Mouse (Mus musculus) CH12.LX (cell line): ENCODE data around the gene Smpd3. TPM values are rescaled to one million over a fixed set of nuclear protein-coding genes. Genes with fewer than 3 reads are reported as not detected.

Experiments used
- DNase-seq: peaks from one replicate; pipeline ENCODE4 v3.0.0-alpha.2; 2013; ENCODE audit errors: extremely low read depth
- H3K27ac ChIP-seq: 2 replicates; pipeline ENCODE4 v1.5.1; 2012; ENCODE audit warnings: low read depth, mild to moderate bottlenecking, control low read depth, moderate library complexity; ENCODE audit not compliant: insufficient read depth
- H3K27me3 ChIP-seq: replicated peaks from 2 replicates; pipeline ENCODE3; 2012; ENCODE audit warnings: inconsistent platforms
- H3K36me3 ChIP-seq, 2 experiments: replicated peaks in 1 of 2; 2 replicates each; pipeline versions ENCODE3 to v1.6.1; 2012; ENCODE audit warnings: inconsistent platforms in 1 of 2, low read length in 1 of 2, mild to moderate bottlenecking in 1 of 2, mixed read lengths in 1 of 2, moderate library complexity in 1 of 2; ENCODE audit not compliant: control insufficient read depth in 1 of 2, insufficient read depth in 1 of 2
- H3K4me1 ChIP-seq, 2 experiments: 2 replicates each; pipeline ENCODE4 v1.6.1; 2012; ENCODE audit warnings: inconsistent platforms in 1 of 2, moderate library complexity in 1 of 2; ENCODE audit not compliant: insufficient read depth in 2 of 2, control insufficient read depth in 1 of 2
- H3K4me2 ChIP-seq: 2 replicates; pipeline ENCODE4 v1.6.1; 2012; ENCODE audit warnings: low read depth, mild to moderate bottlenecking, control low read depth; ENCODE audit not compliant: poor library complexity, insufficient read depth, severe bottlenecking
- H3K4me3 ChIP-seq, 3 experiments: fragments of 150-350 bp in 1 of 3; sonication (generic) in 1 of 3; replicated peaks in 1 of 3; 2 replicates each; pipeline versions ENCODE3 to v1.5.1; 2011 to 2012; ENCODE audit warnings: low read depth in 2 of 3, low read length in 2 of 3, mild to moderate bottlenecking in 2 of 3, moderate library complexity in 2 of 3, control low read depth in 1 of 3, improper control_type of control experiment in 1 of 3, inconsistent platforms in 1 of 3, mixed read lengths in 1 of 3; ENCODE audit not compliant: poor library complexity in 1 of 3
- H3K79me2 ChIP-seq: replicated peaks from 2 replicates; pipeline ENCODE4 v1.6.1; 2012; ENCODE audit warnings: mild to moderate bottlenecking, moderate library complexity; ENCODE audit not compliant: control insufficient read depth, poor library complexity, insufficient read depth, severe bottlenecking; ENCODE audit errors: extremely low read depth
- H3K9ac ChIP-seq: 2 replicates; pipeline ENCODE4 v1.6.1; 2012; ENCODE audit warnings: low read depth, mild to moderate bottlenecking, control low read depth, moderate library complexity; ENCODE audit not compliant: insufficient read depth
- H3K9me3 ChIP-seq: replicated peaks from 2 replicates; pipeline ENCODE3; 2012; ENCODE audit warnings: low read length, inconsistent platforms, mixed read lengths
- BHLHE40 ChIP-seq: IDR thresholded peaks from 2 replicates; pipeline ENCODE4 v1.6.1; 2011; ENCODE audit warnings: mild to moderate bottlenecking, low read depth, low read length, improper control_type of control experiment
- CHD1 ChIP-seq: IDR thresholded peaks from 2 replicates; pipeline ENCODE4 v1.6.1; 2012; ENCODE audit warnings: low read depth, low read length, improper control_type of control experiment, inconsistent platforms
- ETS1 ChIP-seq: conservative IDR thresholded peaks from 2 replicates; pipeline ENCODE4 v1.6.1; 2012; ENCODE audit warnings: low read depth, mild to moderate bottlenecking, inconsistent platforms, low read length, improper control_type of control experiment, moderate library complexity
- GABPA ChIP-seq: IDR thresholded peaks from 2 replicates; pipeline ENCODE4 v1.6.1; 2012; ENCODE audit warnings: low read depth, low read length, improper control_type of control experiment, inconsistent platforms; ENCODE audit not compliant: insufficient replicate concordance
- JUN ChIP-seq: IDR thresholded peaks from 2 replicates; pipeline ENCODE4 v1.6.1; 2011; ENCODE audit warnings: low read depth, mild to moderate bottlenecking, low read length, improper control_type of control experiment, moderate library complexity; ENCODE audit not compliant: insufficient read depth
- KAT2A ChIP-seq: IDR thresholded peaks from 2 replicates; pipeline ENCODE4 v1.6.1; 2012; ENCODE audit warnings: low read length, improper control_type of control experiment, inconsistent platforms; ENCODE audit not compliant: insufficient replicate concordance
- MAFK ChIP-seq: IDR thresholded peaks from 2 replicates; pipeline ENCODE4 v1.6.1; 2011; ENCODE audit warnings: low read length, improper control_type of control experiment; ENCODE audit not compliant: insufficient replicate concordance
- MAX ChIP-seq: IDR thresholded peaks from 2 replicates; pipeline ENCODE4 v1.6.1; 2011; ENCODE audit warnings: low read length, improper control_type of control experiment
- NELFE ChIP-seq: IDR thresholded peaks from 2 replicates; pipeline ENCODE4 v1.6.1; 2011; ENCODE audit warnings: low read depth, low read length, improper control_type of control experiment
- PAX5 ChIP-seq: IDR thresholded peaks from 2 replicates; pipeline ENCODE4 v1.6.1; 2012; ENCODE audit warnings: low read length, inconsistent platforms, mixed read lengths
- POLR2A ChIP-seq: IDR thresholded peaks from 2 replicates; pipeline ENCODE4 v1.6.1; 2011; ENCODE audit warnings: low read depth, mild to moderate bottlenecking, improper control_type of control experiment, low read length
- TBP ChIP-seq: conservative IDR thresholded peaks from 2 replicates; pipeline ENCODE4 v1.6.1; 2011; ENCODE audit warnings: low read depth, low read length, improper control_type of control experiment
- TCF12 ChIP-seq: IDR thresholded peaks from 2 replicates; pipeline ENCODE4 v1.6.1; 2014; ENCODE audit warnings: low read depth, mild to moderate bottlenecking, inconsistent platforms, low read length, improper control_type of control experiment
- dilution Hi-C: fragments of 300-500 bp; cut with MboI; formaldehyde crosslinking; loops from 2 replicates; pipeline ENCODE4 v1.14.3; 2020; ENCODE audit warnings: low sequenced_read_pairs; ENCODE audit not compliant: extremely low pct_unique_long_range_greater_than_20kb, extremely low pct_ligation_motif_present
- in situ Hi-C: fragments of 300-500 bp; cut with MboI; formaldehyde crosslinking; loops from 3 replicates; pipeline ENCODE4 v1.14.3; 2019; ENCODE audit warnings: low sequenced_read_pairs, low pct_ligation_motif_present, low pct_unique_long_range_greater_than_20kb, mixed read lengths
- polyA plus RNA-seq: library from polyadenylated mRNA; unstranded; fragments of >175 nt; gene quantifications from 2 replicates; pipeline ENCODE4 v1.2.1, GENCODE M21; 2012; ENCODE audit warnings: low read depth; ENCODE audit not compliant: insufficient read length
- total RNA-seq, 2 experiments: library from RNA; depleted of rRNA; stranded (reverse); fragments of 300-350 nt in 1 of 2; fragments of >200 nt in 1 of 2; gene quantifications; 2 replicates each; pipeline ENCODE4 v1.2.3; 2012 to 2014

Smpd3 gene
- total and polyA plus RNA-seq, 3 experiments: 0.16 to 0.25 (median 0.19) TPM

DNA sequence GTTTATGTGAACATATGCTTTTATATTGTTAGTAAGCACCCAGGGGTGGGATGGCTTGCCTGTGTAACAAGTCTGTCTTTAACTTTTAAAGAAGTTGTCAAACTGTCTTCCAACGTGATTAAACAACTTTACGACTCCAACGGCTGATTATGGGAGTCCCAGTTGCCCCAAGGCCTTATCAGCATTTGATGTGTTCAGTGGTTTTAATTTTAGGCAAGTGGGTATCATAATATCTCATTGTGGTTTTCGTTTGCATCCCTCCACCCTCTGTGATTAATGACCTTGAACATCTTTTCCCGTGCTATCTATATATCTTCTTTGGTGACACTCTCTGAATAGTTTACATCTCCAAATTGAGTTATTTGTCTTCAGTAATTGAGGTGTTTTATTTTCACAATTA lies 27.0 kb upstream of the Smpd3 start:
- Histone ChIP-seq H3K79me2 (no peaks in the 10 kb centered on the region; the same call in 1 of the 2 replicates), H3K4me2 (no peak overlapping the region), H3K27ac (no peak overlapping the region), H3K9ac (no peak overlapping the region), H3K4me3 (no peak overlapping the region), H3K36me3 (no peaks in the 10 kb centered on the region), H3K4me1 (peaks cover 6 to 21% of the 10 kb centered on the region in 2 experiments), H3K9me3 (peaks cover 12% of the 10 kb centered on the region), H3K27me3 (peaks cover 4% of the 10 kb centered on the region)
- no peak for DNase-seq
- no peak for TF ChIP-seq NELFE
- in situ Hi-C loops (no loop called here), dilution Hi-C loops (no loop called here)

DNA sequence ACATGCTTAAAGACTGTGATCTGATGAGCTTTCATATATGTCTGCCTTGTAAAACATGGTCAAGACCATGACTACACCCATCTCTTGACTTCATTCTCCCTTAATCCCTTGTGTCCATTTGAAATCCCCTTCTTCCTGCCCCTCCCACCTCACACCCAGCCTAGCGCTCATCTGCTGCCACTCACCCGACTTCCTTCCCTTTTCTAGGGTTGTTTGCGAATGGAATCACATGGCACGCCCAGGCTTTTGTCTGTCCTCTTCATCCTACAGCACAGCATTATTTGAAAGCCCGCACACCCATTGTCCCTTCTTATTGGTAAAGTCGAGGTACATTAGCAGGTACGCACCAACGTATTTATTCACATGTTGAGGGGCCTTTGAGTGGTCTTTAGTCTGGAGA lies 26.5 kb upstream of the Smpd3 start:
- Histone ChIP-seq H3K36me3 (no peaks in the 10 kb centered on the region), H3K27ac (no peak overlapping the region), H3K4me1 (peaks cover 10 to 27% of the 10 kb centered on the region in 2 experiments), H3K4me2 (no peak overlapping the region), H3K4me3 (no peak overlapping the region), H3K27me3 (peaks cover under 1% of the 10 kb centered on the region), H3K9ac (no peak overlapping the region), H3K9me3 (peaks cover 12% of the 10 kb centered on the region), H3K79me2 (no peaks in the 10 kb centered on the region; the same call in 1 of the 2 replicates)
- dilution Hi-C loops: no loop called here
- TF ChIP-seq BHLHE40: peak; percentile 74
- TF ChIP-seq TBP: no peak
- no peak for TF ChIP-seq PAX5
- no peak for DNase-seq
- in situ Hi-C loops: no loop called here

DNA sequence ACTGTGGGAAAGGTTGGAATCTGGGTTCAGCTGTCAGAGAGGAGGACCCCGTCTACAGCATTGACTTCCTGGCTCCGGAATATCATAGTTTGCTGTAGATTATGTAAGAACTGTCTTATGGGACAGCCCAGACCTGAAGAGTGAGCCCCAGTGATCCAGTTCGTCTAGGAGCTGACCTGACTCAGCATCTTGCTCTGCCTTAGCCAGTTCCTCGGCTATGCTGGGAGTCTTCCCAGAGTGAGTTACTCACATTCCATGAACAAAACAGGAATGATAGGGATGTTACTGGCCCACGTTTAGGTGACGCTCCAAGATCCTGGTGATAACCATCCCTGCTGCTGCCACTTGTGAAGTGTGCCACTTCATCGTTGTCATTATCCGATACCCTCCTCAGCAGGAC lies 25.5 kb upstream of the Smpd3 start:
- no peaks in the 10 kb centered on the region; the same call in 1 of the 2 replicates for H3K79me2 ChIP-seq
- dilution Hi-C loops (no loop called here), in situ Hi-C loops (no loop called here)
- H3K27ac ChIP-seq: no peak overlapping the region
- no peak overlapping the region for H3K9ac ChIP-seq
- no peak overlapping the region for H3K4me2 ChIP-seq
- DNase-seq: no peak
- TF ChIP-seq MAX: no peak
- TF ChIP-seq ETS1: no peak
- TF ChIP-seq CHD1: no peak
- no peak for TF ChIP-seq POLR2A
- TF ChIP-seq JUN: no peak
- TF ChIP-seq MAFK: no peak
- TF ChIP-seq KAT2A: no peak
- TF ChIP-seq TCF12: no peak
- TF ChIP-seq GABPA: no peak
- no peak overlapping the region for H3K4me3 ChIP-seq
- no peaks in the 10 kb centered on the region for H3K27me3 ChIP-seq
- H3K36me3 ChIP-seq: no peaks in the 10 kb centered on the region
- H3K4me1 ChIP-seq: peaks cover 12 to 32% of the 10 kb centered on the region in 2 experiments
- peaks cover 7% of the 10 kb centered on the region for H3K9me3 ChIP-seq
